Mouse (Mus musculus) CH12.LX (cell line): Measurements from ENCODE around the gene Nlrc5.
"Not testable (repeated sequence)": the region's sequence is repeated elsewhere in the genome, so short reads cannot be mapped to it uniquely, and the experiment has no call there.

Experiments used
- CHD2 ChIP-seq: IDR thresholded peaks from 2 replicates; pipeline ENCODE4 v1.6.1; 2011; ENCODE audit warnings: low read length, improper control_type of control experiment
- CTCF ChIP-seq, 2 experiments: IDR thresholded peaks in 1 of 2; conservative IDR thresholded peaks in 1 of 2; 2 replicates each; pipeline ENCODE4 v1.5.1; 2011 to 2012; ENCODE audit warnings: low read depth in 2 of 2, low read length in 2 of 2, improper control_type of control experiment in 1 of 2, inconsistent platforms in 1 of 2, mild to moderate bottlenecking in 1 of 2, moderate library complexity in 1 of 2
- EP300 ChIP-seq: IDR thresholded peaks from 2 replicates; pipeline ENCODE4 v1.6.1; 2011; ENCODE audit warnings: low read length, improper control_type of control experiment
- JUN ChIP-seq: IDR thresholded peaks from 2 replicates; pipeline ENCODE4 v1.6.1; 2011; ENCODE audit warnings: low read depth, mild to moderate bottlenecking, low read length, improper control_type of control experiment, moderate library complexity; ENCODE audit not compliant: insufficient read depth
- NELFE ChIP-seq: IDR thresholded peaks from 2 replicates; pipeline ENCODE4 v1.6.1; 2011; ENCODE audit warnings: low read depth, low read length, improper control_type of control experiment
- RAD21 ChIP-seq: IDR thresholded peaks from 2 replicates; pipeline ENCODE4 v1.6.1; 2011; ENCODE audit warnings: low read depth, mild to moderate bottlenecking, low read length, improper control_type of control experiment, moderate library complexity
- ZMIZ1 ChIP-seq: IDR thresholded peaks from 2 replicates; pipeline ENCODE4 v1.6.1; 2012; ENCODE audit warnings: low read depth, mild to moderate bottlenecking, inconsistent platforms, low read length, improper control_type of control experiment
- ZNF384 ChIP-seq: IDR thresholded peaks from 2 replicates; pipeline ENCODE4 v1.6.1; 2012; ENCODE audit warnings: low read depth, low read length, improper control_type of control experiment, inconsistent platforms

DNA sequence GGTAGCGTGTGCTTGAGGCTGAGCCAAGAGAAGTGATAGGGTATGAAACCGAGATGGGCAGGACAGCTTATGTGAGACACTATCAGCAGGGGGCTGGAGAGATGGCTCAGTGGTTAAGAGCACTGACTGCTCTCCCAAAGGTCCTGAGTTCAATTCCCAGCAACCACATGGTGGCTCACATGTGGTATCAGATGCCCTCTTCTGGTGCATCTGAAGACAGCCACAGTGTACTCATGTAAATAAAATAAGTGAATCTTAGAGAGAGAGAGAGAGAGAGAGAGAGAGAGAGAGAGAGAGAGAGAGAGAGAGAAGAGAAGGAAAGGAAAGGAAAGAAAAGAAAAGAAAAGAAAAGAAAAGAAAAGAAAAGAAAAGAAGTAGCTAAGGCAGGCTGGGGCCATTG, 34.2 kb upstream of the Nlrc5 start:
- not testable (repeated sequence) for TF ChIP-seq ZNF384, CHD2, JUN, ZMIZ1, NELFE, EP300
- peak in 1 of 2 experiments; percentile 57; a peak in 2 of 4 replicates for TF ChIP-seq CTCF (conservative IDR thresholded peaks at IDR 0.05 in 1 of 2, IDR thresholded peaks at IDR 0.05 in 1 of 2; ENCODE audit: low read depth in 2 of 2, low read length in 2 of 2)
- peak; percentile 38 for TF ChIP-seq RAD21
